Mouse (Mus musculus) embryo, embryonic 10 days (tissue): ENCODE data around the gene Gm21721.
"Not testable (repeated sequence)": the region's sequence is repeated elsewhere in the genome, so short reads cannot be mapped to it uniquely, and the experiment has no call there.

Source experiments
- DNase-seq: peaks from one replicate; pipeline ENCODE4 v3.0.0-alpha.2; 2015; ENCODE audit warnings: low spot score

Gene Gm21721

GRCm38 (mm10) chrY:9202090-9202489 is at the start of gene Gm21721:
Gene Gm21721 (minus strand): TSS chrY:9202190.
- not testable (repeated sequence) for DNase-seq
